Mouse (Mus musculus): ENCODE results near the gene Xaf1. TPM values are rescaled to one million over a fixed set of nuclear protein-coding genes. Genes with fewer than 3 reads are reported as not detected.

Xaf1 gene
- polyA plus RNA-seq, 1 experiment from 2014 or later, result 14.4 TPM

GRCm38 (mm10) chr11:72344486-72344885, 43.1 kb downstream of the Xaf1 start:
- Histone ChIP-seq H3K9me3 (replicated peaks; ENCODE audit: control insufficient read depth, low read length) (no peaks in the 10 kb centered on the region), H3K36me3 (ENCODE audit: control insufficient read depth, insufficient read depth) (no peaks in the 10 kb centered on the region), H3K27ac (ENCODE audit: low read length) (no peak overlapping the region), H3K27me3 (ENCODE audit: control insufficient read depth, insufficient read depth, low read length) (no peaks in the 10 kb centered on the region), H3K4me2 (ENCODE audit: low read depth, low read length) (no peak overlapping the region), H3K4me3 (ENCODE audit: low read length) (no peak overlapping the region), H3K4me1 (ENCODE audit: control insufficient read depth, insufficient read depth, low read length) (no peaks in the 10 kb centered on the region), H3K9ac (ENCODE audit: low read length) (no peak overlapping the region)
- WGBS, result 86% methylated on average over 11 of the region's 11 CpGs
- ATAC-seq (replicated peaks; ENCODE audit: extremely low read depth, insufficient read depth, low FRiP score), result no peak

GRCm38 (mm10) chr11:72348563-72348962, 47.1 kb downstream of the Xaf1 start:
- Histone ChIP-seq H3K27me3 (ENCODE audit: control insufficient read depth, insufficient read depth, low read length) (no peaks in the 10 kb centered on the region), H3K4me3 (ENCODE audit: low read length) (no peak overlapping the region), H3K4me2 (ENCODE audit: low read depth, low read length) (no peak overlapping the region), H3K27ac (ENCODE audit: low read length) (no peak overlapping the region), H3K4me1 (ENCODE audit: control insufficient read depth, insufficient read depth, low read length) (no peaks in the 10 kb centered on the region), H3K9ac (ENCODE audit: low read length) (no peak overlapping the region; the same call in 1 of the 2 replicates), H3K36me3 (ENCODE audit: control insufficient read depth, insufficient read depth) (no peaks in the 10 kb centered on the region), H3K9me3 (replicated peaks; ENCODE audit: control insufficient read depth, low read length) (no peaks in the 10 kb centered on the region)
- ATAC-seq (replicated peaks; ENCODE audit: extremely low read depth, insufficient read depth, low FRiP score), result no peak
- 44% methylated on average over 10 of the region's 10 CpGs for WGBS

- Histone ChIP-seq H3K27ac (ENCODE audit: low read length) (no peak overlapping the region), H3K36me3 (ENCODE audit: control insufficient read depth, insufficient read depth) (no peaks in the 10 kb centered on the region), H3K9me3 (replicated peaks; ENCODE audit: control insufficient read depth, low read length) (no peaks in the 10 kb centered on the region), H3K4me1 (ENCODE audit: control insufficient read depth, insufficient read depth, low read length) (no peaks in the 10 kb centered on the region), H3K27me3 (ENCODE audit: control insufficient read depth, insufficient read depth, low read length) (no peaks in the 10 kb centered on the region), H3K9ac (ENCODE audit: low read length) (no peak overlapping the region), H3K4me2 (ENCODE audit: low read depth, low read length) (no peak overlapping the region), H3K4me3 (ENCODE audit: low read length) (no peak overlapping the region)
- WGBS, result 53% methylated on average over 8 of the region's 8 CpGs
- no peak for ATAC-seq (replicated peaks; ENCODE audit: extremely low read depth, insufficient read depth, low FRiP score)
These were observed 47.6 kb downstream of the Xaf1 start for GRCm38 (mm10) chr11:72349016-72349415.

GRCm38 (mm10) chr11:72349652-72350051, 48.2 kb downstream of the Xaf1 start:
- H3K4me1 ChIP-seq (ENCODE audit: control insufficient read depth, insufficient read depth, low read length), result no peaks in the 10 kb centered on the region
- no peak for ATAC-seq (replicated peaks; ENCODE audit: extremely low read depth, insufficient read depth, low FRiP score)
- no peak overlapping the region for H3K4me2 ChIP-seq (ENCODE audit: low read depth, low read length)
- no peaks in the 10 kb centered on the region for H3K36me3 ChIP-seq (ENCODE audit: control insufficient read depth, insufficient read depth)
- H3K27ac ChIP-seq (ENCODE audit: low read length), result no peak overlapping the region
- H3K9me3 ChIP-seq (replicated peaks; ENCODE audit: control insufficient read depth, low read length), result no peaks in the 10 kb centered on the region
- H3K4me3 ChIP-seq (ENCODE audit: low read length), result no peak overlapping the region
- H3K27me3 ChIP-seq (ENCODE audit: control insufficient read depth, insufficient read depth, low read length), result no peaks in the 10 kb centered on the region
- H3K9ac ChIP-seq (ENCODE audit: low read length), result no peak overlapping the region
- 65% methylated on average over 4 of the region's 4 CpGs for WGBS

GRCm38 (mm10) chr11:72352272-72352671, 50.8 kb downstream of the Xaf1 start:
- Histone ChIP-seq H3K27me3 (ENCODE audit: control insufficient read depth, insufficient read depth, low read length) (no peaks in the 10 kb centered on the region), H3K36me3 (ENCODE audit: control insufficient read depth, insufficient read depth) (no peaks in the 10 kb centered on the region), H3K9ac (ENCODE audit: low read length) (no peak overlapping the region), H3K4me1 (ENCODE audit: control insufficient read depth, insufficient read depth, low read length) (0 out of 2 replicates have a peak, but pooled peaks cover 2% of the 10 kb centered on the region), H3K4me2 (ENCODE audit: low read depth, low read length) (no peak overlapping the region), H3K4me3 (ENCODE audit: low read length) (no peak overlapping the region), H3K27ac (ENCODE audit: low read length) (no peak overlapping the region), H3K9me3 (replicated peaks; ENCODE audit: control insufficient read depth, low read length) (no peaks in the 10 kb centered on the region)
- 64% methylated on average over 1 of the region's 1 CpGs for WGBS
- no peak for ATAC-seq (replicated peaks; ENCODE audit: extremely low read depth, insufficient read depth, low FRiP score)

GRCm38 (mm10) chr11:72353186-72353585, 51.8 kb downstream of the Xaf1 start:
- H3K9ac ChIP-seq (ENCODE audit: low read length), result no peak overlapping the region
- H3K4me3 ChIP-seq (ENCODE audit: low read length), result no peak overlapping the region
- no peaks in the 10 kb centered on the region for H3K9me3 ChIP-seq (replicated peaks; ENCODE audit: control insufficient read depth, low read length)
- no peak for ATAC-seq (replicated peaks; ENCODE audit: extremely low read depth, insufficient read depth, low FRiP score)
- no peaks in the 10 kb centered on the region for H3K36me3 ChIP-seq (ENCODE audit: control insufficient read depth, insufficient read depth)
- no peaks in the 10 kb centered on the region for H3K27me3 ChIP-seq (ENCODE audit: control insufficient read depth, insufficient read depth, low read length)
- 73% methylated on average over 3 of the region's 3 CpGs for WGBS
- H3K4me2 ChIP-seq (ENCODE audit: low read depth, low read length), result no peak overlapping the region
- H3K4me1 ChIP-seq (ENCODE audit: control insufficient read depth, insufficient read depth, low read length), result 0 out of 2 replicates have a peak, but pooled peaks cover 2% of the 10 kb centered on the region
- no peak overlapping the region for H3K27ac ChIP-seq (ENCODE audit: low read length)

- H3K4me2 ChIP-seq (ENCODE audit: low read depth, low read length), result peak overlapping the region; percentile 54
- H3K9me3 ChIP-seq (replicated peaks; ENCODE audit: control insufficient read depth, low read length), result no peaks in the 10 kb centered on the region
- peak overlapping the region; percentile 6; the same call in 1 of the 2 replicates for H3K9ac ChIP-seq (ENCODE audit: low read length)
- H3K4me1 ChIP-seq (ENCODE audit: control insufficient read depth, insufficient read depth, low read length), result 0 out of 2 replicates have a peak, but pooled peaks cover 2% of the 10 kb centered on the region
- no peaks in the 10 kb centered on the region for H3K27me3 ChIP-seq (ENCODE audit: control insufficient read depth, insufficient read depth, low read length)
- no peak overlapping the region for H3K27ac ChIP-seq (ENCODE audit: low read length)
- no peak for ATAC-seq (replicated peaks; ENCODE audit: extremely low read depth, insufficient read depth, low FRiP score)
- no peaks in the 10 kb centered on the region for H3K36me3 ChIP-seq (ENCODE audit: control insufficient read depth, insufficient read depth)
- WGBS, result 20% methylated on average over 20 of the region's 20 CpGs
- no peak overlapping the region for H3K4me3 ChIP-seq (ENCODE audit: low read length)
These were observed 53.7 kb downstream of the Xaf1 start for GRCm38 (mm10) chr11:72354971-72355728.

GRCm38 (mm10) chr11:72361385-72362346, 60.2 kb downstream of the Xaf1 start:
- Histone ChIP-seq H3K4me3 (ENCODE audit: low read length) (peak overlapping the region; percentile 60), H3K9me3 (replicated peaks; ENCODE audit: control insufficient read depth, low read length) (no peaks in the 10 kb centered on the region), H3K9ac (ENCODE audit: low read length) (peak overlapping the region; percentile 68), H3K27me3 (ENCODE audit: control insufficient read depth, insufficient read depth, low read length) (no peaks in the 10 kb centered on the region), H3K27ac (ENCODE audit: low read length) (no peak overlapping the region), H3K4me1 (ENCODE audit: control insufficient read depth, insufficient read depth, low read length) (peaks cover 8% of the 10 kb centered on the region), H3K4me2 (ENCODE audit: low read depth, low read length) (peak overlapping the region; percentile 97), H3K36me3 (ENCODE audit: control insufficient read depth, insufficient read depth) (no peaks in the 10 kb centered on the region)
- 9% methylated on average over 42 of the region's 42 CpGs for WGBS
- ATAC-seq (replicated peaks; ENCODE audit: extremely low read depth, insufficient read depth, low FRiP score), result no peak

- H3K4me1 ChIP-seq (ENCODE audit: control insufficient read depth, insufficient read depth, low read length), result peaks cover 8% of the 10 kb centered on the region
- 33% methylated on average over 10 of the region's 10 CpGs for WGBS
- no peak for ATAC-seq (replicated peaks; ENCODE audit: extremely low read depth, insufficient read depth, low FRiP score)
- H3K4me2 ChIP-seq (ENCODE audit: low read depth, low read length), result peak within 1 kb of the TSS; percentile 97
- H3K27me3 ChIP-seq (ENCODE audit: control insufficient read depth, insufficient read depth, low read length), result no peaks in the 10 kb centered on the region
- H3K9ac ChIP-seq (ENCODE audit: low read length), result peak within 1 kb of the TSS; percentile 68
- peak within 1 kb of the TSS; percentile 60 for H3K4me3 ChIP-seq (ENCODE audit: low read length)
- no peaks in the 10 kb centered on the region for H3K9me3 ChIP-seq (replicated peaks; ENCODE audit: control insufficient read depth, low read length)
- no peak within 1 kb of the TSS for H3K27ac ChIP-seq (ENCODE audit: low read length)
- no peaks in the 10 kb centered on the region for H3K36me3 ChIP-seq (ENCODE audit: control insufficient read depth, insufficient read depth)
These were observed 60.9 kb downstream of the Xaf1 start, which contains the start of gene Tekt1 for GRCm38 (mm10) chr11:72362347-72362741. Gene Tekt1, minus strand, starts transcription at chr11:72362442.

All from heart, embryonic 16.5 days (tissue).